Mouse (Mus musculus) liver, embryonic 14.5 days (tissue): ENCODE results near the gene Scarb1.

ENCODE experiments used
- CTCF ChIP-seq: IDR thresholded peaks from 2 replicates; pipeline ENCODE4 v1.5.1; 2016; ENCODE audit warnings: antibody characterized with exemption, low read depth, control low read depth
- EP300 ChIP-seq: IDR thresholded peaks from 2 replicates; pipeline ENCODE4 v1.6.1; 2016; ENCODE audit warnings: antibody characterized with exemption, low read depth

DNA sequence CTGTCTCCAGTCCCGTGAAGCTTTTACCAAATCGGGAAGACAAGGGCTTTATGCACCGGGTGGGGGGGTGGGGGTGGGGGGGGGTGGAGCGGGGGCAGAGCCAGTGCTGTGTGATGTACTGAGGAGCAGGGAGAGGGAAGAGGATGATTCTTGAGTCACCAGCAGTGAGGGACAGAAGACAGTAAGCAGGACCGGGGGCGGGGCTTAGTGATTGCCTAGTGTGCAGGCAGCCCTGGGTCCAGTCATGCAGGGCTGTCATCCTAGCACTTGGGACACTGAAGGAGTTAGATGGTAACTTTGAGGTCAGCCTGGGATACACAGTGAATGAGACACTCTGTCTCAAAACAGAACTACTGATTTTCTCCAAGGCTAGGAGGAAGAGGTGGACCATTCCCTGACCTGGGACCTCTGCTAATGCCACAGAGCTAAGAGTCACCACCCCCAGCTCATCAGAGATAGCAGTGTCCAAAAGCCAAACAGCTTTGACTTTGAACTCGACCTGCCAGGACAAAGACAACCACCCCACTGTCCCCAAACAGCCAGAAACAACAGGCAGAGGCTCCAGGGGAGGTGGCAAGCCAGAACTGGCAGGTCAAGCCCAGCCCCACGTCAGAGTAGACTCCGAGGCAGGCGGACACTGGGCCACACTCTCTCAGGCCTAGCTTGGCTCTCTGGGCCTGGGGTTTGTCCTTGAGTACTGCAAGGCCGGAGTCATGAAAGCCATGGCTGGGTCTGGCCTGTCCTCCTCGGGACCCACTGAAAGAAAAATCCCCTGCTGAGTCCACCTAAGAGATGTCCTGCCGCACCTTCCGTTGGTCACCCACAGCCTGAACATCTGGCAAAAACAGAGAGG lies 35.4 kb downstream of the Scarb1 start:
- TF ChIP-seq EP300 (no peak), CTCF (no peak)
